Mouse (Mus musculus) kidney, adult 2 months (tissue): ENCODE results near the gene Adgrl2.

Experiments
- CTCF ChIP-seq: fragments of 200-500 bp; conservative IDR thresholded peaks from 2 replicates; pipeline ENCODE4 v1.5.1; 2011; ENCODE audit warnings: low read depth, mild to moderate bottlenecking, control low read depth, low read length, moderate library complexity, mixed read lengths; ENCODE audit not compliant: insufficient read depth, insufficient read length
- POLR2A ChIP-seq: fragments of 200-500 bp; IDR thresholded peaks from one replicate; pipeline ENCODE4 v1.6.1; 2011; ENCODE audit warnings: low read depth, low read length, control low read depth

GRCm38 (mm10) chr3:148912944-148913684 lies 77.2 kb downstream of the Adgrl2 start:
- TF ChIP-seq POLR2A: no peak
- TF ChIP-seq CTCF: no peak
